ENCODE assay signal across 36 mouse cellular contexts in the genomic region with DNA sequence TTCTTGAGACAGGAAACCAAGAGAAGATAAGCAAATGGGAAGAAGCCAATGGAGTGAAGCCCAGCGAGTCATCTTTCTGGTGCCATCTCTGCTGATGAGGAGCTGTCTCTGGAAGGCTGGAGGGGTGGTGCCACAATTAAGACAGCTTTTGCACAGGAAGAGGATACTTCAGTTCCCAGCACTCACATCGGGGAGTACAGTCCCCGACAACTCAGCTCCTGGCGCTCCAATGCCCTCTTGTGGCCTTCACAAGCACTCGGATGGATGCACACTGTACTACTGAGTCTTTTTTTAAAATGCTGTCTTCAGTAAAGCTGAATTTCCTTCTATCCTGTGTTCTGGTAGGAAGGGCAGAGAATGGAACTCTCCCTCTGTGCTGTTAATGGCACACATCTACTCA. TPM values are rescaled to one million over a fixed set of nuclear protein-coding genes. Genes with fewer than 3 reads are reported as not detected.
DNase-seq lines count a peak whose midpoint lies in the region; ATAC-seq lines count a peak whose summit lies in the region.
"Had no signal": no experiment of that assay in that cellular context is flagged by ENCODE, and none has a peak within 500 bp of the region (broad histone marks: within the 10 kb centered on the region; RNA-seq: fewer than 3 reads in every experiment).

No protein-coding gene starts in this region.

- ATAC-seq in CD4-positive, CD25-positive, alpha-beta regulatory T cell, adult 4 months, result no peak
- no peak for ATAC-seq in forebrain, embryonic 11.5 days (replicated peaks; ENCODE audit: low FRiP score)
- no peak for ATAC-seq in forebrain, embryonic 16.5 days
- no peak for ATAC-seq in erythroblast, adult 5-6 weeks (replicated peaks; ENCODE audit: low FRiP score, poor library complexity, severe bottlenecking)
- ATAC-seq: forebrain, embryonic 13.5 days; hindbrain, postnatal 0 days; intestine, embryonic 15.5 days; midbrain, embryonic 13.5 days had no signal

- peak; percentile 24 for DNase-seq in CD4-positive, CD25-positive, alpha-beta regulatory T cell, adult 2 months (ENCODE audit: low read depth, low spot score)
- DNase-seq in 416B (ENCODE audit: low read depth) (peak; percentile 22), ES-CJ7 (ENCODE audit: low read depth, low spot score) (peak; percentile 56), R1 (ENCODE audit: low read depth, low spot score) (peak; percentile 57)
- no peak for DNase-seq in forebrain, embryonic 11.5 days (ENCODE audit: low spot score)
- DNase-seq: adrenal gland, postnatal 25 days; cerebellum, adult 11-12 months; cerebellum, adult 9-11 months; embryo, embryonic 11 days; gastrocnemius, postnatal 25 days; heart, adult 11 months; kidney, adult 8-10 months; kidney, postnatal 4 days; liver, embryonic 13.5 days; lung, postnatal 36 days; right cerebral cortex, postnatal 14 days; thymus, adult 18-20 months; thymus, postnatal 36 days had no signal

- H3K27me3 ChIP-seq in forebrain, embryonic 11.5 days (ENCODE audit: control insufficient read depth, insufficient read depth, low read length), result no peaks in the 10 kb centered on the region
- no peaks in the 10 kb centered on the region for H3K27me3 ChIP-seq in forebrain, embryonic 16.5 days (replicated peaks; ENCODE audit: control insufficient read depth, insufficient read depth, low read length)
- H3K27me3 ChIP-seq: embryonic facial prominence, embryonic 13.5 days; forebrain, embryonic 13.5 days; heart, embryonic 15.5 days; hindbrain, embryonic 12.5 days; intestine, embryonic 15.5 days; limb, embryonic 13.5 days; liver, embryonic 13.5 days; lung, embryonic 15.5 days; megakaryocyte, embryonic 14.5 days; midbrain, embryonic 13.5 days had no signal

- no peaks in the 10 kb centered on the region for H3K4me1 ChIP-seq in forebrain, embryonic 11.5 days (replicated peaks; ENCODE audit: control insufficient read depth, insufficient read depth, low read length)
- 0 out of 2 replicates have a peak, but pooled peaks cover 3% of the 10 kb centered on the region for H3K4me1 ChIP-seq in forebrain, embryonic 16.5 days (replicated peaks; ENCODE audit: control insufficient read depth, insufficient read depth, low read length)
- H3K4me1 ChIP-seq: embryonic facial prominence, embryonic 13.5 days; heart, embryonic 15.5 days; hindbrain, embryonic 12.5 days; intestine, embryonic 15.5 days; limb, embryonic 13.5 days; liver, embryonic 13.5 days; lung, embryonic 15.5 days; midbrain, embryonic 13.5 days had no signal

- no peak overlapping the region for H3K9ac ChIP-seq in forebrain, embryonic 11.5 days (ENCODE audit: low read length)
- no peak overlapping the region for H3K9ac ChIP-seq in forebrain, embryonic 16.5 days (replicated peaks; ENCODE audit: low read depth, low read length)
- H3K9ac ChIP-seq: embryonic facial prominence, embryonic 13.5 days; forebrain, embryonic 13.5 days; heart, embryonic 15.5 days; hindbrain, embryonic 12.5 days; intestine, embryonic 15.5 days; limb, embryonic 13.5 days; liver, embryonic 13.5 days; lung, embryonic 15.5 days; midbrain, embryonic 13.5 days had no signal

- no peaks in the 10 kb centered on the region for H3K9me3 ChIP-seq in forebrain, embryonic 11.5 days (ENCODE audit: control insufficient read depth, low read length)
- H3K9me3 ChIP-seq in forebrain, embryonic 16.5 days (ENCODE audit: control insufficient read depth, low read length), result no peaks in the 10 kb centered on the region
- H3K9me3 ChIP-seq: embryonic facial prominence, embryonic 13.5 days; forebrain, embryonic 13.5 days; heart, embryonic 10.5 days; heart, embryonic 15.5 days; hindbrain, embryonic 12.5 days; intestine, embryonic 15.5 days; limb, embryonic 13.5 days; liver, embryonic 13.5 days; lung, embryonic 15.5 days; midbrain, embryonic 13.5 days had no signal

- H3K4me3 ChIP-seq in forebrain, embryonic 11.5 days (ENCODE audit: low read depth, low read length), result no peak overlapping the region
- H3K4me3 ChIP-seq in forebrain, embryonic 16.5 days (replicated peaks; ENCODE audit: low read length), result no peak overlapping the region
- H3K4me3 ChIP-seq: embryonic facial prominence, embryonic 13.5 days; erythroblast, embryonic 14.5 days; forebrain, embryonic 13.5 days; heart, embryonic 10.5 days; heart, embryonic 15.5 days; hindbrain, embryonic 12.5 days; intestine, embryonic 15.5 days; limb, embryonic 13.5 days; liver, embryonic 13.5 days; lung, embryonic 15.5 days; megakaryocyte, embryonic 14.5 days; midbrain, embryonic 13.5 days had no signal

- no peak overlapping the region for H3K27ac ChIP-seq in forebrain, embryonic 11.5 days (ENCODE audit: low read depth, low read length)
- no peak overlapping the region for H3K27ac ChIP-seq in forebrain, embryonic 16.5 days (ENCODE audit: low read length)
- H3K27ac ChIP-seq: embryonic facial prominence, embryonic 13.5 days; forebrain, embryonic 13.5 days; heart, embryonic 10.5 days; heart, embryonic 15.5 days; hindbrain, embryonic 12.5 days; hindbrain, postnatal 0 days; intestine, embryonic 15.5 days; kidney, postnatal 0 days; limb, embryonic 13.5 days; liver, embryonic 13.5 days; lung, embryonic 15.5 days; midbrain, embryonic 13.5 days had no signal

- H3K36me3 ChIP-seq in forebrain, embryonic 11.5 days (ENCODE audit: control insufficient read depth, insufficient read depth, low read length), result no peaks in the 10 kb centered on the region
- H3K36me3 ChIP-seq in forebrain, embryonic 16.5 days (ENCODE audit: control insufficient read depth, insufficient read depth), result no peaks in the 10 kb centered on the region
- H3K36me3 ChIP-seq: heart, embryonic 15.5 days; intestine, embryonic 15.5 days; liver, embryonic 13.5 days had no signal

- 90% methylated on average over 5 of the region's 5 CpGs for WGBS in forebrain, embryonic 11.5 days
- 88% methylated on average over 5 of the region's 5 CpGs for WGBS in forebrain, embryonic 16.5 days

- H3K4me2 ChIP-seq in forebrain, embryonic 11.5 days (ENCODE audit: low read depth, low read length, severe bottlenecking), result no peak overlapping the region
- H3K4me2 ChIP-seq in forebrain, embryonic 16.5 days (ENCODE audit: low read length), result no peak overlapping the region
- H3K4me2 ChIP-seq: embryonic facial prominence, embryonic 13.5 days; forebrain, embryonic 13.5 days; heart, embryonic 15.5 days; hindbrain, embryonic 12.5 days; intestine, embryonic 15.5 days; limb, embryonic 13.5 days; liver, embryonic 13.5 days; lung, embryonic 15.5 days; midbrain, embryonic 13.5 days had no signal

RNA-seq across cellular contexts. Expression of gene 1110032F04Rik, which starts 27.8 kb away (rescaled TPM):
- polyA plus RNA-seq in CD4-positive, CD25-positive, alpha-beta regulatory T cell, adult 4 months (2017; shearing (Covaris generic)), result 1 to 10 TPM in 1 of 2 experiments, under 1 TPM in 1; 0.85 to 2.9 TPM
- 1.3 and 1.9 TPM in 2 replicates for polyA plus RNA-seq in forebrain, embryonic 11.5 days (2014; fragmentation: Nextera tagmentation; extraction: Ambion mirVana)
- polyA plus RNA-seq in forebrain, embryonic 16.5 days (2015; fragmentation: Nextera tagmentation; extraction: Ambion mirVana), result 3.1 and 3.8 TPM in 2 replicates
- total RNA-seq in erythroblast, adult 5-6 weeks (2015; ENCODE audit: low replicate concordance), result 0.63 and 0.96 TPM in 2 replicates
- total RNA-seq in erythroblast, adult 5-6 weeks (2017; ENCODE audit: low replicate concordance), result 0.70 TPM in 1 of 2 replicates, not detected in the other
- total RNA-seq: adrenal gland, adult 18-20 months; monocyte, adult 5-6 weeks had no signal
